Mouse (Mus musculus) forebrain, postnatal 0 days (tissue): ENCODE measurements around the gene Ubtd2. TPM values are rescaled to one million over a fixed set of nuclear protein-coding genes. Genes with fewer than 3 reads are reported as not detected.
A peak's percentile ranks its signal among the peaks of the same experiment; 100 is the strongest.

ENCODE experiments used
- ATAC-seq: fragments of 200-750 bp; cut with Nextera tagmentation; 2 replicates; pipeline ENCODE4 v1.8.0; 2017; ENCODE audit warnings: mild to moderate bottlenecking, moderate library complexity
- DNase-seq: peaks from one replicate; pipeline ENCODE4 v3.0.0-alpha.2; 2015
- H3K27ac ChIP-seq: fragments of 300-500 bp; sonication (generic); 2 replicates; pipeline ENCODE4 v1.5.1; 2014; ENCODE audit warnings: low read depth, mild to moderate bottlenecking, antibody characterized with exemption, low read length, moderate library complexity, mixed read lengths
- H3K27me3 ChIP-seq: fragments of 300-500 bp; sonication (generic); 2 replicates; pipeline ENCODE4 v1.6.1; 2014; ENCODE audit warnings: mild to moderate bottlenecking, low read length, mixed read lengths; ENCODE audit not compliant: insufficient read depth
- H3K36me3 ChIP-seq: fragments of 300-500 bp; sonication (generic); 2 replicates; pipeline ENCODE4 v1.6.1; 2014; ENCODE audit warnings: mild to moderate bottlenecking, moderate library complexity; ENCODE audit not compliant: insufficient read depth
- H3K4me1 ChIP-seq: fragments of 300-500 bp; sonication (generic); 2 replicates; pipeline ENCODE4 v1.6.1; 2014; ENCODE audit warnings: antibody characterized with exemption; ENCODE audit not compliant: insufficient read depth
- H3K4me2 ChIP-seq: fragments of 300-500 bp; sonication (generic); 2 replicates; pipeline ENCODE4 v1.6.1; 2014; ENCODE audit warnings: low read depth, mild to moderate bottlenecking, moderate library complexity
- H3K4me3 ChIP-seq: fragments of 300-500 bp; sonication (generic); 2 replicates; pipeline ENCODE4 v1.5.1; 2014; ENCODE audit warnings: low read depth, low read length, mixed read lengths
- H3K9ac ChIP-seq: fragments of 300-500 bp; sonication (generic); 2 replicates; pipeline ENCODE4 v1.6.1; 2014; ENCODE audit warnings: mild to moderate bottlenecking
- H3K9me3 ChIP-seq: fragments of 300-500 bp; sonication (generic); 2 replicates; pipeline ENCODE4 v1.6.1; 2016; ENCODE audit warnings: low read length
- CTCF ChIP-seq: sonication (generic); IDR thresholded peaks from 2 replicates; pipeline ENCODE4 v1.5.1; 2016; ENCODE audit warnings: antibody characterized with exemption, control low read depth, low read depth
- WGBS: fragments of 180-500 bp; shearing (Covaris S2); extraction: QIAGEN DNeasy Blood & Tissue Kit; methylation state at CpG from one replicate; pipeline ENCODE4 v1.1.7; 2014; 5-methylcytosine and 5-hydroxymethylcytosine counted together
- polyA plus RNA-seq: library from polyadenylated mRNA; unstranded; fragments of >200 nt; fragmentation: Nextera tagmentation; extraction: Ambion mirVana; gene quantifications from 2 replicates; pipeline ENCODE4 v1.2.1, GENCODE M21; 2015
- total RNA-seq: library from RNA; depleted of rRNA; stranded (reverse); fragments of >200 nt; gene quantifications from 2 replicates; pipeline ENCODE4 v1.2.3, GENCODE M21; 2014

Gene Ubtd2
- total and polyA plus RNA-seq, 2 experiments from 2014 or later, result 36.0 to 56.1 TPM

GRCm38 (mm10) chr11:32487501-32487900 is 32.3 kb downstream of the Ubtd2 start:
- ATAC-seq (no peak), DNase-seq (no peak)
- Histone ChIP-seq H3K27ac (no peak overlapping the region), H3K9me3 (no peaks in the 10 kb centered on the region), H3K36me3 (no peaks in the 10 kb centered on the region), H3K4me3 (no peak overlapping the region), H3K4me1 (0 out of 2 replicates have a peak, but pooled peaks cover 5% of the 10 kb centered on the region), H3K27me3 (no peaks in the 10 kb centered on the region), H3K4me2 (no peak overlapping the region), H3K9ac (no peak overlapping the region)
- whole genome bisulfite sequencing, result 93% methylated on average over 3 of the region's 3 CpGs
- peak; percentile 26; the same call in 1 of the 2 replicates for TF ChIP-seq CTCF

GRCm38 (mm10) chr11:32488344-32488743 is 33.2 kb downstream of the Ubtd2 start:
- Histone ChIP-seq H3K9ac (no peak overlapping the region), H3K27ac (no peak overlapping the region), H3K4me2 (no peak overlapping the region), H3K36me3 (no peaks in the 10 kb centered on the region), H3K27me3 (no peaks in the 10 kb centered on the region), H3K4me3 (no peak overlapping the region), H3K4me1 (0 out of 2 replicates have a peak, but pooled peaks cover 5% of the 10 kb centered on the region), H3K9me3 (no peaks in the 10 kb centered on the region)
- DNase-seq, result no peak
- no peak for ATAC-seq
- TF ChIP-seq CTCF, result no peak

- WGBS, result 92% methylated on average over 5 of the region's 5 CpGs
Measured at GRCm38 (mm10) chr11:32488808-32489670, 33.9 kb downstream of the Ubtd2 start.

GRCm38 (mm10) chr11:32491079-32491478 is 35.9 kb downstream of the Ubtd2 start:
- no peak overlapping the region for H3K4me2 ChIP-seq
- H3K27ac ChIP-seq, result no peak overlapping the region
- no peak overlapping the region for H3K4me3 ChIP-seq
- H3K9ac ChIP-seq, result no peak overlapping the region
- DNase-seq, result no peak
- 97% methylated on average over 2 of the region's 2 CpGs for WGBS
- no peaks in the 10 kb centered on the region for H3K36me3 ChIP-seq
- H3K9me3 ChIP-seq, result no peaks in the 10 kb centered on the region
- H3K4me1 ChIP-seq, result 0 out of 2 replicates have a peak, but pooled peaks cover 5% of the 10 kb centered on the region
- no peaks in the 10 kb centered on the region for H3K27me3 ChIP-seq
- TF ChIP-seq CTCF, result no peak
- no peak for ATAC-seq

More at GRCm38 (mm10) chr11:32488808-32489670, 33.9 kb downstream of the Ubtd2 start:
- ATAC-seq (no peak), DNase-seq (no peak)
- no peaks in the 10 kb centered on the region for H3K36me3 ChIP-seq
- no peaks in the 10 kb centered on the region for H3K9me3 ChIP-seq
- H3K4me3 ChIP-seq, result no peak overlapping the region
- no peak overlapping the region for H3K27ac ChIP-seq
- no peak for TF ChIP-seq CTCF
- H3K4me1 ChIP-seq, result 0 out of 2 replicates have a peak, but pooled peaks cover 5% of the 10 kb centered on the region
- H3K27me3 ChIP-seq, result no peaks in the 10 kb centered on the region
- no peak overlapping the region for H3K9ac ChIP-seq
- H3K4me2 ChIP-seq, result no peak overlapping the region

GRCm38 (mm10) chr11:32493312-32493711 is 38.1 kb downstream of the Ubtd2 start:
- Histone ChIP-seq H3K27me3 (no peaks in the 10 kb centered on the region), H3K9ac (no peak overlapping the region), H3K4me1 (0 out of 2 replicates have a peak, but pooled peaks cover 5% of the 10 kb centered on the region), H3K4me3 (no peak overlapping the region), H3K27ac (no peak overlapping the region), H3K4me2 (no peak overlapping the region), H3K9me3 (no peaks in the 10 kb centered on the region), H3K36me3 (no peaks in the 10 kb centered on the region)
- ATAC-seq (no peak), DNase-seq (no peak)
- no peak for TF ChIP-seq CTCF

GRCm38 (mm10) chr11:32495283-32495682 is 40.1 kb downstream of the Ubtd2 start:
- Histone ChIP-seq H3K4me3 (no peak overlapping the region), H3K4me1 (0 out of 2 replicates have a peak, but pooled peaks cover 2% of the 10 kb centered on the region), H3K9ac (no peak overlapping the region), H3K4me2 (no peak overlapping the region), H3K9me3 (no peaks in the 10 kb centered on the region), H3K27ac (no peak overlapping the region), H3K36me3 (no peaks in the 10 kb centered on the region), H3K27me3 (no peaks in the 10 kb centered on the region)
- TF ChIP-seq CTCF, result no peak
- 77% methylated on average over 2 of the region's 2 CpGs for WGBS
- ATAC-seq (no peak), DNase-seq (no peak)
